Mouse (Mus musculus): ENCODE measurements around the gene Utp3. TPM values are rescaled to one million over a fixed set of nuclear protein-coding genes. Genes with fewer than 3 reads are reported as not detected.

Gene Utp3
- polyA plus RNA-seq, 1 experiment, result 9.3 TPM

GRCm38 (mm10) chr5:88584061-88584460, 29.8 kb downstream of the Utp3 start:
- Histone ChIP-seq H3K4me3 (ENCODE audit: extremely low read depth, insufficient read depth, insufficient read length) (no peak overlapping the region), H3K27me3 (ENCODE audit: control insufficient read depth, insufficient read depth, low read length) (no peaks in the 10 kb centered on the region), H3K36me3 (ENCODE audit: control insufficient read depth, insufficient read depth, low read length) (no peaks in the 10 kb centered on the region), H3K4me1 (ENCODE audit: control insufficient read depth, insufficient read depth, insufficient read length) (no peaks in the 10 kb centered on the region), H3K27ac (ENCODE audit: insufficient read depth, low read length) (no peak overlapping the region)
- no peak for DNase-seq (ENCODE audit: low read depth in 1 of 2, low spot score in 2 of 2)
- 82% methylated on average over 9 of the region's 9 CpGs for WGBS
- TF ChIP-seq CTCF (IDR thresholded peaks at IDR 0.05; ENCODE audit: extremely low read depth, insufficient read depth, insufficient read length, insufficient replicate concordance) (no peak), POLR2A (IDR thresholded peaks at IDR 0.05; ENCODE audit: low read depth, low read length) (no peak)

- H3K27ac ChIP-seq (ENCODE audit: insufficient read depth, low read length), result no peak overlapping the region
- H3K36me3 ChIP-seq (ENCODE audit: control insufficient read depth, insufficient read depth, low read length), result no peaks in the 10 kb centered on the region
- no peak for DNase-seq (ENCODE audit: low read depth in 1 of 2, low spot score in 2 of 2)
- H3K4me1 ChIP-seq (ENCODE audit: control insufficient read depth, insufficient read depth, insufficient read length), result no peaks in the 10 kb centered on the region
- no peak overlapping the region for H3K4me3 ChIP-seq (ENCODE audit: extremely low read depth, insufficient read depth, insufficient read length)
- WGBS, result 90% methylated on average over 7 of the region's 7 CpGs
- TF ChIP-seq CTCF (IDR thresholded peaks at IDR 0.05; ENCODE audit: extremely low read depth, insufficient read depth, insufficient read length, insufficient replicate concordance) (no peak), POLR2A (IDR thresholded peaks at IDR 0.05; ENCODE audit: low read depth, low read length) (no peak)
- H3K27me3 ChIP-seq (ENCODE audit: control insufficient read depth, insufficient read depth, low read length), result no peaks in the 10 kb centered on the region
Observed at GRCm38 (mm10) chr5:88586407-88587174, 32.3 kb downstream of the Utp3 start.

- no peak overlapping the region for H3K27ac ChIP-seq (ENCODE audit: insufficient read depth, low read length)
- H3K27me3 ChIP-seq (ENCODE audit: control insufficient read depth, insufficient read depth, low read length), result no peaks in the 10 kb centered on the region
- TF ChIP-seq CTCF (IDR thresholded peaks at IDR 0.05; ENCODE audit: extremely low read depth, insufficient read depth, insufficient read length, insufficient replicate concordance) (no peak), POLR2A (IDR thresholded peaks at IDR 0.05; ENCODE audit: low read depth, low read length) (no peak)
- 79% methylated on average over 13 of the region's 13 CpGs for WGBS
- H3K36me3 ChIP-seq (ENCODE audit: control insufficient read depth, insufficient read depth, low read length), result no peaks in the 10 kb centered on the region
- no peak overlapping the region for H3K4me3 ChIP-seq (ENCODE audit: extremely low read depth, insufficient read depth, insufficient read length)
- H3K4me1 ChIP-seq (ENCODE audit: control insufficient read depth, insufficient read depth, insufficient read length), result no peaks in the 10 kb centered on the region
- DNase-seq (ENCODE audit: low read depth in 1 of 2, low spot score in 2 of 2), result no peak
Observed at GRCm38 (mm10) chr5:88587211-88587934, 33.1 kb downstream of the Utp3 start.

GRCm38 (mm10) chr5:88588481-88588880, 34.2 kb downstream of the Utp3 start:
- 83% methylated on average over 5 of the region's 5 CpGs for WGBS
- DNase-seq (ENCODE audit: low read depth in 1 of 2, low spot score in 2 of 2), result no peak
- H3K36me3 ChIP-seq (ENCODE audit: control insufficient read depth, insufficient read depth, low read length), result no peaks in the 10 kb centered on the region
- no peak overlapping the region for H3K4me3 ChIP-seq (ENCODE audit: extremely low read depth, insufficient read depth, insufficient read length)
- TF ChIP-seq POLR2A (IDR thresholded peaks at IDR 0.05; ENCODE audit: low read depth, low read length) (no peak), CTCF (IDR thresholded peaks at IDR 0.05; ENCODE audit: extremely low read depth, insufficient read depth, insufficient read length, insufficient replicate concordance) (no peak)
- H3K4me1 ChIP-seq (ENCODE audit: control insufficient read depth, insufficient read depth, insufficient read length), result no peaks in the 10 kb centered on the region
- H3K27me3 ChIP-seq (ENCODE audit: control insufficient read depth, insufficient read depth, low read length), result no peaks in the 10 kb centered on the region
- no peak overlapping the region for H3K27ac ChIP-seq (ENCODE audit: insufficient read depth, low read length)

GRCm38 (mm10) chr5:88593421-88594172, 39.3 kb downstream of the Utp3 start:
- 95% methylated on average over 13 of the region's 13 CpGs for WGBS
- H3K27ac ChIP-seq (ENCODE audit: insufficient read depth, low read length), result no peak overlapping the region
- H3K27me3 ChIP-seq (ENCODE audit: control insufficient read depth, insufficient read depth, low read length), result no peaks in the 10 kb centered on the region
- H3K4me3 ChIP-seq (ENCODE audit: extremely low read depth, insufficient read depth, insufficient read length), result no peak overlapping the region
- H3K36me3 ChIP-seq (ENCODE audit: control insufficient read depth, insufficient read depth, low read length), result no peaks in the 10 kb centered on the region
- H3K4me1 ChIP-seq (ENCODE audit: control insufficient read depth, insufficient read depth, insufficient read length), result no peaks in the 10 kb centered on the region
- DNase-seq (ENCODE audit: low read depth in 1 of 2, low spot score in 2 of 2), result no peak
- TF ChIP-seq CTCF (IDR thresholded peaks at IDR 0.05; ENCODE audit: extremely low read depth, insufficient read depth, insufficient read length, insufficient replicate concordance) (no peak), POLR2A (IDR thresholded peaks at IDR 0.05; ENCODE audit: low read depth, low read length) (no peak)

- WGBS, result 88% methylated on average over 7 of the region's 7 CpGs
- no peaks in the 10 kb centered on the region for H3K36me3 ChIP-seq (ENCODE audit: control insufficient read depth, insufficient read depth, low read length)
- no peaks in the 10 kb centered on the region for H3K4me1 ChIP-seq (ENCODE audit: control insufficient read depth, insufficient read depth, insufficient read length)
- H3K27ac ChIP-seq (ENCODE audit: insufficient read depth, low read length), result no peak overlapping the region
- H3K27me3 ChIP-seq (ENCODE audit: control insufficient read depth, insufficient read depth, low read length), result no peaks in the 10 kb centered on the region
- H3K4me3 ChIP-seq (ENCODE audit: extremely low read depth, insufficient read depth, insufficient read length), result no peak overlapping the region
- TF ChIP-seq CTCF (IDR thresholded peaks at IDR 0.05; ENCODE audit: extremely low read depth, insufficient read depth, insufficient read length, insufficient replicate concordance), result no peak
- TF ChIP-seq POLR2A (IDR thresholded peaks at IDR 0.05; ENCODE audit: low read depth, low read length), result no peak
- no peak for DNase-seq (ENCODE audit: low read depth in 1 of 2, low spot score in 2 of 2)
Observed at GRCm38 (mm10) chr5:88594173-88594569, 39.9 kb downstream of the Utp3 start.
